Mouse (Mus musculus) stomach, embryonic 15.5 days (tissue): ENCODE results near the gene Ksr1. TPM values are rescaled to one million over a fixed set of nuclear protein-coding genes. Genes with fewer than 3 reads are reported as not detected.
"Not testable (repeated sequence)": the region's sequence is repeated elsewhere in the genome, so short reads cannot be mapped to it uniquely, and the experiment has no call there.

Experiments
- ATAC-seq: fragments of 200-750 bp; cut with Nextera tagmentation; 2 replicates; pipeline ENCODE4 v1.8.0; 2017; ENCODE audit warnings: low read depth, moderate number of reproducible peaks, moderate TSS enrichment; ENCODE audit not compliant: insufficient read depth, low FRiP score
- H3K27ac ChIP-seq: fragments of 300-500 bp; sonication (generic); 2 replicates; pipeline ENCODE4 v1.5.1; 2015; ENCODE audit warnings: mild to moderate bottlenecking, inconsistent platforms
- H3K27me3 ChIP-seq: fragments of 300-500 bp; sonication (generic); replicated peaks from 2 replicates; pipeline ENCODE4 v1.6.1; 2015; ENCODE audit warnings: inconsistent platforms
- H3K36me3 ChIP-seq: fragments of 300-500 bp; sonication (generic); 2 replicates; pipeline ENCODE4 v1.6.1; 2015; ENCODE audit warnings: inconsistent platforms
- H3K4me1 ChIP-seq: fragments of 300-500 bp; sonication (generic); 2 replicates; pipeline ENCODE4 v1.6.1; 2015; ENCODE audit warnings: inconsistent platforms
- H3K4me2 ChIP-seq: fragments of 300-500 bp; sonication (generic); 2 replicates; pipeline ENCODE4 v1.6.1; 2015; ENCODE audit warnings: mild to moderate bottlenecking, inconsistent platforms
- H3K4me3 ChIP-seq: fragments of 300-500 bp; sonication (generic); replicated peaks from 2 replicates; pipeline ENCODE4 v1.5.1; 2015; ENCODE audit warnings: inconsistent platforms
- H3K9ac ChIP-seq: fragments of 300-500 bp; sonication (generic); 2 replicates; pipeline ENCODE4 v1.6.1; 2015; ENCODE audit warnings: inconsistent platforms
- H3K9me3 ChIP-seq: fragments of 300-500 bp; sonication (generic); 2 replicates; pipeline ENCODE4 v1.6.1; 2016; ENCODE audit warnings: inconsistent platforms
- WGBS: fragments of 180-500 bp; shearing (Covaris S2); methylation state at CpG from one replicate; pipeline ENCODE4 v1.1.7; 2015; 5-methylcytosine and 5-hydroxymethylcytosine counted together
- polyA plus RNA-seq: library from polyadenylated mRNA; unstranded; fragments of >200 nt; fragmentation: Nextera tagmentation; extraction: Ambion mirVana; gene quantifications from 2 replicates; pipeline ENCODE4 v1.2.1, GENCODE M21; 2015

The Ksr1 gene
- polyA plus RNA-seq, 1 experiment from 2014 or later = 2.8 TPM

DNA sequence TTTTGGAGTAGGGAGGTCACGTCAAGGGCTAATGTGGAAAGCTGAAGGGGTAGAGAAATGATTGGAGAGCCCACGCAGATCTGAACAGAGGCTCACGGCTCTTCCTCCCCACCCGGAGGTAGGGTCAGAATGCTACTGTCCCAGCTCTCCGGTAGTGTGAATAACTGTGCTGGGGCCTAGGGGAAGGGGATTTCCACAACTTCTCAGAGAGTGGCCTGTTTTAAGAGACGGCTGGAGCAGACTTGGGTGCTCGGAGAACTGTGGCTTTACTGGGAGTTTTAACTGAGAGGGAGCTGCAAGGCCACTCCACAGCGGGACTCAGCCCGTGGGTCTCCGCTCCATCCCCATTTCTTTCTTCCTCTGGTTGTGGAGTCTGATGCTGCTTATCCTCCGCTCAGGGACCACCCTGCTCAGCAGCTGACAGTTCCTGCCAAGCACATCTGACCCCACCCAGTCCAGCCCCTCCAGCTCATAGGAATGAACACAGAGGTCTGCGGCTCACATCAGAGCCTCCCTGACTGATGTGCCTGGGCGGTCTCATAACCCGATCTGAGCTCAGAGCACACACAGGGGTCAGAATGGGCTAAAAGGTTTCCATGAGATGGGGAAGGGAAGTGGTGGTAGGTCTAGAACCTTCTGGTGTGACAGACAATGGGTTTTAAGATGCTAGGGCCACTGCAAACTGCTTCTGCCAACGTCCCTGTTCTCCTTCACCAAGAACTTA is 131.4 kb downstream of the Ksr1 start:
- Histone ChIP-seq H3K9ac (no peak overlapping the region), H3K4me2 (no peak overlapping the region), H3K4me3 (no peak overlapping the region), H3K36me3 (peaks cover 10% of the 10 kb centered on the region; the same call in 1 of the 2 replicates), H3K27me3 (no peaks in the 10 kb centered on the region), H3K4me1 (peaks cover 14% of the 10 kb centered on the region), H3K27ac (peak overlapping the region; percentile 16; the same call in 1 of the 2 replicates), H3K9me3 (no peaks in the 10 kb centered on the region)
- no peak for ATAC-seq
- 59% methylated on average over 15 of the region's 15 CpGs for WGBS

DNA sequence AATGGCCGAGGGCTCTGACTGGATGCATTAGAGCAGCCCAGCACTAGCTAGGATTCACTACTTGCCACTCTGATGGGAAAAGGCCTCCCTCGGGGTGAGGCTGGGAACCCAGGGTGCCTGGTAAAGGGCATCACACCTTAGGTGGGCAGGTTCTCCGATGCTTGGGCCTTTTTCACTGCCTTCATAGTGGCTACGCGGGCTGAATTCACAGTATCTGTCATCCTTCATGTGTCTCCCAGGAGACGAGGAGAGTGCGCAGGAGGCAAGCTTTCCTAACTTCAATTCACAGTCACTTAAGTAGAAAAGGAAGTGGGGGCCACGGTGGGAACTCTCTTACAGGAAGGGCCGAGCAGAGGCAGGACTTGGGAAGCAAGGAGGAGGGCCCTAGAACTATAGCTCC is 132.4 kb downstream of the Ksr1 start:
- peaks cover 14% of the 10 kb centered on the region for H3K4me1 ChIP-seq
- no peak overlapping the region for H3K4me2 ChIP-seq
- H3K36me3 ChIP-seq = peaks cover 7% of the 10 kb centered on the region; the same call in 1 of the 2 replicates
- no peak overlapping the region for H3K9ac ChIP-seq
- H3K27ac ChIP-seq = peak overlapping the region; percentile 21; the same call in 1 of the 2 replicates
- H3K4me3 ChIP-seq = no peak overlapping the region
- no peak for ATAC-seq
- no peaks in the 10 kb centered on the region for H3K27me3 ChIP-seq
- WGBS = 65% methylated on average over 9 of the region's 9 CpGs
- H3K9me3 ChIP-seq = no peaks in the 10 kb centered on the region

DNA sequence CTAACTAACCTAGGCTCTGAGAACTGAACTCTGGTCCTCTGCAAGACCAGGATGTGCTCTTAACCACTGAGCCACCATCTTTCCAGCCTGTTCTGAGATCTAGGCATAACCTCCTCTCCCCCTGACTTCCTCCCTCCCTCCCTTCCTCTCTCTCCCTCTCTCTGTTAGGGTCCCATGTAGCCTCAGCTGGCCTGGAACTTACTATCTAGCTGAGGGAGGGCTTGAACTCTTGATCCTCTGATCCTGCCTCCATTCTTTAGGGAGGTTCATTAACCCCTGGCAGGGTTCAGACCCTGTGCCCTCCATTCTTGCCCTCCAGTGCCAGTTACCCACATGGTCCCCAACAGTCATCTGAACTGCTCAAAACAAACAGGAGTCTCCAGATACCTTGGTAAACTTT is 133.2 kb downstream of the Ksr1 start:
- Histone ChIP-seq H3K9me3 (no peaks in the 10 kb centered on the region), H3K9ac (no peak overlapping the region), H3K36me3 (peaks cover 6% of the 10 kb centered on the region; the same call in 1 of the 2 replicates), H3K4me1 (peaks cover 14% of the 10 kb centered on the region), H3K4me2 (no peak overlapping the region), H3K27ac (no peak overlapping the region), H3K4me3 (no peak overlapping the region), H3K27me3 (no peaks in the 10 kb centered on the region)
- ATAC-seq = no peak

DNA sequence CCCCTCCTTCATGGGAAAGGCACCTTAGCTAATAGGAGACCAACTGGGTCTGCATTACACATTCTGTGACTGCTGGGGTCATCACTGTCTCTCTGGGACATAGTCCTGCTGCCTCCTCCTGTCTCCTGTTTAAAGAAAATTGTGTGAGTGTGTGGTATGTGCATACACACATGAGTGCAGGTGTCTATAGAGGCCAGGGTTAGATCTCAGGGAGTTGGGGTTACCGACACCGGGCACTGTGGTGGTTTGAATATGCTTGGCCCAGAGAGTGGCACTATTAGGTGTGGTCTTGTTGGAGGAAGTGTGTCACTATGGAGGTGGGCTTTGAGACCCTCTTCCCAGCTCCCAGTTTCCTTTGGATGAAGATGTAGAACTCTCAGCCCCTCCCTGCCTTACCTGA is 133.7 kb downstream of the Ksr1 start:
- ATAC-seq = no peak
- H3K27me3 ChIP-seq = no peaks in the 10 kb centered on the region
- no peak overlapping the region for H3K9ac ChIP-seq
- WGBS = 93% methylated on average over 2 of the region's 2 CpGs
- no peak overlapping the region for H3K4me3 ChIP-seq
- peaks cover 3% of the 10 kb centered on the region; the same call in 1 of the 2 replicates for H3K36me3 ChIP-seq
- peaks cover 14% of the 10 kb centered on the region for H3K4me1 ChIP-seq
- no peak overlapping the region for H3K4me2 ChIP-seq
- H3K9me3 ChIP-seq = no peaks in the 10 kb centered on the region
- H3K27ac ChIP-seq = no peak overlapping the region

DNA sequence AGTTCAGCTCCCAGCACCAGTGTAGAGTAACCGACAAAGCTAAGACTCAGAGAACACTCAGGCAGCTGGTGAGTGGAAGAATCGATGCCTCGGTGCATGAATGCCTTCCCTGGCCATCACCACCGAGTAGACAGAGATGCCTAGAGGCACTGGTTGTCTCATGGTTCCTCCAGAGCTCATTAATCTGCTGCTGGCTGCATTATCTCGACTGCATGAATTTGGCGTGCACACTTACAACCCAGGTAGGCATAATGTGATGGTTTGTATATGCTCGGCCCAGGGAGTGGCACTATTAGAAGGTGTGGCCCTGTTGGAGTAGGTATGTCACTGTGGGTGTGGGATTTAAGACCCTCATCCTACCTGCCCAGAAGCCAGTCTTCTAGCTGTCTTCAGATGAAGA is 137.3 kb downstream of the Ksr1 start:
- Histone ChIP-seq H3K27me3 (no peaks in the 10 kb centered on the region), H3K9ac (no peak overlapping the region), H3K36me3 (no peaks in the 10 kb centered on the region), H3K4me2 (no peak overlapping the region), H3K9me3 (no peaks in the 10 kb centered on the region), H3K4me3 (no peak overlapping the region), H3K27ac (no peak overlapping the region), H3K4me1 (0 out of 2 replicates have a peak, but pooled peaks cover 4% of the 10 kb centered on the region)
- ATAC-seq = no peak
- 81% methylated on average over 7 of the region's 7 CpGs for WGBS

DNA sequence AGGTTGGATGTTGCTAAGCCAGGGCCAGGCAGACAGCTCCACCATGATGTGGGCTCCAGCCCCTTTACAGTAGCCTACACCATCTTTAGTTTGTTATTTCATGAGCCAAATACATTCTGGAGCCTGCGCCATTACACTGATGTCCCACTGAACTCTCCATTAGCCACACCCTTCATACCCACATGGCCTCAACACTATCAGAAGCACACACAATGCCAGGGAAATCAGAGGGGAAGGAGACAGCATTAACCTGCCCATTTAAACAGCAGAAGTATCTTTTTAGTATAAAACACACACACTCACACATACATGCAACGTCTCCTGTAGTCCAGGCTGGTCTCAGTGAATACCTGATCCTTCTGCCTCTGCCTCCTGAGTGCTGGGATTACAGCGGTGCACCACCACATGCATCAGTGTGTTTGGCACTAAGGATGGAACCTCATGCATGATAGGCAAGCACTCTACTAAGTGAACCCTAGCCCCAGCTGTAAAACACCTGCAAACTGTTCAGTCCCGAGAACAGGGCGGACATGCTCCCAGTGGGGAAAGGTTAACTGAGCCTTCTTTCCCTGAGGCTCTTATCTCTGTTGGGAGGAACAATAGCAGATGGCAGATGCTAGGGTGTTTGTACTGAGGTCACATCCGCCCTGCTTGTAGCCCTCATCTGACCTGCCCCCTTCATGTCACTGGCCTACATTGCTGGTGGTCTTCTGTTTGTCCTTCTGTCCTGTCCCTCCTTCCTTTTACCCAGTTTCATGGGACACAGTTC is 138.0 kb downstream of the Ksr1 start:
- H3K9ac ChIP-seq = no peak overlapping the region
- no peaks in the 10 kb centered on the region for H3K27me3 ChIP-seq
- no peak overlapping the region for H3K4me2 ChIP-seq
- H3K27ac ChIP-seq = no peak overlapping the region
- H3K9me3 ChIP-seq = no peaks in the 10 kb centered on the region
- no peaks in the 10 kb centered on the region for H3K36me3 ChIP-seq
- H3K4me1 ChIP-seq = 0 out of 2 replicates have a peak, but pooled peaks cover 10% of the 10 kb centered on the region
- ATAC-seq = no peak
- 79% methylated on average over 6 of the region's 6 CpGs for WGBS
- H3K4me3 ChIP-seq = no peak overlapping the region

DNA sequence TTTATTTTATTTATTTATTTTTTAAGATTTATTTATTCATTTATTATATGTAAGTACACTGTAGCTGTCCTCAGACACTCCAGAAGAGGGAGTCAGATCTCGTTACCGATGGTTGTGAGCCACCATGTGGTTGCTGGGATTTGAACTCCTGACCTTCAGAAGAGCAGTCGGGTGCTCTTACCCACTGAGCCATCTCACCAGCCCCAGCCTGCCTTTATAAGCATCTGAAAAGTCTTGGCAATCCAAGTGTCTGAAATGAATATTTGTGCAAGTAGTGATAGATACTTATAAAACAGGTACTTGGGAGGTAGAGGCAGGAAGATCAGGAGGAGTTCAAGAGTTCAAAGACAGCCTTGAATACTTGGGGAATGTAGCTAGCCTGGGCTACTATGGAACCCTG is 138.9 kb downstream of the Ksr1 start:
- H3K9me3 ChIP-seq, ATAC-seq: not testable (repeated sequence)

DNA sequence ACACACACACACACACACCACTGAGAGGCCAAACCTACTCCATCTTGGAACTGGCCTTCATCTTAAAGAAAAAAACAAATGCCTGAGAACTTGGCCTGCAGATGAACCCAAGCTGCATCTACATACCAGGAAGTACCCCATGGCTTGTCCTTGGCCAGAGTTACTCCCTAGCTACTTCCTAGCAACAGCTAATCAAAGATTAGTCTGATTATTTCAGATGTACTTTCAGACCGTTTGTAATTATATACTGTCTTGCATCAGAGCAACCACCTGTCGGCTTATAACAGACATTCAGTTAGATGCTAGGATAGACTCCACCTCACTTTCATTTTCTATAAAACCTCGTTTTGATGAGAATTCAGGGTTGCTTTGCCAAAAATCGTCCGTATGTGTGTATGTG is 139.8 kb downstream of the Ksr1 start:
- ATAC-seq = no peak
- no peak overlapping the region for H3K4me3 ChIP-seq
- H3K9me3 ChIP-seq = no peaks in the 10 kb centered on the region
- WGBS = 58% methylated on average over 5 of the region's 5 CpGs
- H3K4me1 ChIP-seq = peaks cover 23% of the 10 kb centered on the region
- H3K36me3 ChIP-seq = no peaks in the 10 kb centered on the region
- H3K9ac ChIP-seq = no peak overlapping the region
- peak overlapping the region; percentile 7; the same call in 1 of the 2 replicates for H3K27ac ChIP-seq
- no peak overlapping the region for H3K4me2 ChIP-seq
- H3K27me3 ChIP-seq = no peaks in the 10 kb centered on the region

More for the DNA sequence above, 138.9 kb downstream of the Ksr1 start:
- peaks cover 18% of the 10 kb centered on the region for H3K4me1 ChIP-seq
- WGBS = 79% methylated on average over 3 of the region's 3 CpGs
- not testable (repeated sequence) for H3K36me3 ChIP-seq, H3K9ac ChIP-seq, H3K27me3 ChIP-seq, H3K27ac ChIP-seq, H3K4me3 ChIP-seq, H3K4me2 ChIP-seq

DNA sequence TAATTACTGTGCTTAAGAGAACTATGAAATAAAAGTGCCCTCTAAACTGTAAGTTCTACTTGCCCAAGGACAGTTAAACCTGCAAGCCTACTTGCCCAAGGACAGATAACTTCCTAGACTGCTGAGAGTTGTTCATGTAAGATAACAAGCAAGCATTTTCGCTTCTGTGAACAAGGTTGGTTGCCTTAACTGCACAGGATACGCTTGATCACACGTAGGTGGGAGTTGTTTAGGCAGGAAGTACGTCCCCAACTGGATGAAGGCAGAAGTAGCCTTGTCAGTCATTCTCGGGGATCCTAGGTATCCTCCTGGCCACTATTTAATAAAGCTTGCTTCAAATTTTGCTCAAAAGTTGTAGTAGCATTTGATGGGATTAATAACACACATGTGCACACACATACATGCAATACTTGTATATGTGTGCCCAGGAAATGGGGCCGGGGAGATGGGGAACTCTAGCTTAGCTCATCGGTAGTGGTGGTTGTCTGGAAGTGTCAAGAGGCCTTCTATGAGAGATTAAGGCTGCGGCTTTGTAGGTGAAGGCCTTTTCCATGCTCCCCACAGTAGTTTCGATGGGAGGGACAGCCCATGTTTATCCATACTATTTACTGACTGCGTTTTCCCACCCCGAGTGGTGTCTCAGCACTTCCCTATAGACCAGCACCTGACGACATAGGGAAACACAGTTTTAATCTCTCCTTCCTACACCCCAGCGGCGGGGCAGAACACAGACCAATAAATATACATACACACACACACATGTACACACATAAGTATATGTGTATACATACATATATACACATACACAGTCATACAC is 140.4 kb downstream of the Ksr1 start:
- peak overlapping the region; percentile 14; the same call in 1 of the 2 replicates for H3K27ac ChIP-seq
- 77% methylated on average over 14 of the region's 14 CpGs for WGBS
- no peaks in the 10 kb centered on the region for H3K36me3 ChIP-seq
- ATAC-seq = no peak
- H3K27me3 ChIP-seq = no peaks in the 10 kb centered on the region
- no peaks in the 10 kb centered on the region for H3K9me3 ChIP-seq
- H3K4me1 ChIP-seq = peaks cover 23% of the 10 kb centered on the region
- no peak overlapping the region for H3K4me3 ChIP-seq
- H3K4me2 ChIP-seq = no peak overlapping the region
- no peak overlapping the region for H3K9ac ChIP-seq

DNA sequence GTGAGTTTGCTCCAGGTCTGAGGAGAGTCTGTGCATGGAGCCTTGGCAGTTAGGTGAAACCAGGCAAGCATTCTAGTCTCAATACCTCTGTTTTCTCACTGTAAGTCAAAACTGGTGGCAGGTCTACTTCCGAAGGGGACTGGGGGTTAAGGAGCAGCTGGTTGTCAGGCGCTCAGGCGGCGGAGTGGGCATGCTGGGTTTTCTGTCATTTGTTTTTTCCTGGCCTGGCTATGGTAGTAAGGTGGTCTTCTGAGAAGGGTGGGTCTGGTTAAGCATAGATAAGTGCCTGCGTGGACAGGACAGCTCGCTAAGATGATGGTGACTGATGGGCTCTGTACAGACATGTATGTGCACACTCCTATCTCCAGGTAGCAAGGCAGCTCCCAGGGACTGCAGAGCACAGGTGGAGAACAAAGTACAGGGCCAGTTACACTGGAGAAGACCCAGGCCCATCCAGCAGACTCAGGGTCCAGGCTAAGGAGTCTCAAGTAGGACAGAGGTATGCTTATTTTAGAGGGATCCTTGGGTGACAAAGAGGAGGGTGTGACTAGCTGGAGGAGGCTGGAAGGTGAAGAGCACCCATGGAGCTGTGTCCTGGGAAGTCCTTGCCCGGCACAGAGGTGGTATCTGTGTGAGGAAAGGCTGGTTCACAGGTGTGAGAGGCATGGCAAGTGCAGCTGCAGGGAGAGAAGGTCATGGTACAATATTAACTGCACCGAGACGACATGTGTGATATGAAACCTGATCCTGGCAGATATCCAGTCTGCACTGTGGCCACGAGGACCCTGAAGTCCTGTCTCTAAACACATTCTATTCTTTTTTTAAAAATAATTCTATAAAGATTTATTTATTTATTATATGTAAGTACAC is 142.2 kb downstream of the Ksr1 start:
- Histone ChIP-seq H3K4me2 (no peak overlapping the region), H3K9ac (no peak overlapping the region), H3K4me1 (peaks cover 23% of the 10 kb centered on the region), H3K4me3 (no peak overlapping the region), H3K27me3 (no peaks in the 10 kb centered on the region), H3K36me3 (no peaks in the 10 kb centered on the region), H3K27ac (peak overlapping the region; percentile 86), H3K9me3 (no peaks in the 10 kb centered on the region)
- WGBS = 69% methylated on average over 10 of the region's 10 CpGs
- 0 out of 2 replicates have a peak, but pooled peaks have one; percentile 19 for ATAC-seq
